Mouse (Mus musculus) cerebral cortex, adult 2 months (tissue): ENCODE measurements around the gene Lmntd2.

Experiments used
- WGBS: fragments of 180-500 bp; shearing (Covaris S2); methylation state at CpG from one replicate; pipeline ENCODE4 v1.1.7; 2018; 5-methylcytosine and 5-hydroxymethylcytosine counted together

Gene Lmntd2

DNA sequence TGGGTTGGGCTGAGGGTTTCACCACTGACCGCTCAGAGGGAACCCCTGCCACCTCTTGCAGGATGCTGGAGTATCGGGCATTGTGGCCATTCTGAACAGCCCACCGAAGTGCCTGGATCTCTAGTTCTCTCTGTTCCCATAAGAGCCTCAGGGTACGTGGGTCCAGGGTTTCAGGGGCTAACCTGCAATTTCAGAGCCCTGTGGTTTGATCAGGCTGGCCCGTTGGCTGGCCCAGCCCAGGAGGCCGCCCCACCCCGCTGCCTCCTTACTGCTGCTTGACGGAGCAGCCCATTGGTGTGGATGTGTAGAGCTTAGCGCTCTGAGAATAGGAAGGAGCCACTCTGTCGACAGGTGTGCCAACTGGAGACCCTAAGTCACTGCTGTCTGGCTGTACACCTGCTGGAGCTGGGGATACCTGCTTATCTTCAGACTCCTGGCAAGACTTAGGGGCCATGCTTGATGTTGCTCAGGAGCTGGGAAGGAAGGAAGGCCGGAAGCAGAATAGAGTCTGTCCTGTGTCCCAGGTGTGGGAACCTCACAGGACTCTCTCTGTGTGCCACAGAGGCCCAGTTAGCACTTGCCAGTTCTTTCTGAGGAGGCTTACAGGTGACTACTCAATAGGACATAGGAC lies at the start of gene Lmntd2:
TSS of gene Lmntd2 (minus strand) at position 476 of the 631 bp plus-strand sequence.
- WGBS, result 96% methylated on average over 11 of the region's 11 CpGs

GRCm38 (mm10) chr7:141263640-141264039 lies 49.8 kb upstream of the Lmntd2 start:
- WGBS, result 91% methylated on average over 13 of the region's 13 CpGs

GRCm38 (mm10) chr7:141261480-141261879 lies 47.6 kb upstream of the Lmntd2 start:
- 88% methylated on average over 3 of the region's 3 CpGs for WGBS

GRCm38 (mm10) chr7:141256159-141256558 lies 42.3 kb upstream of the Lmntd2 start:
- 87% methylated on average over 10 of the region's 10 CpGs for WGBS

GRCm38 (mm10) chr7:141250486-141250885 lies 36.6 kb upstream of the Lmntd2 start:
- WGBS, result 75% methylated on average over 4 of the region's 4 CpGs

- 93% methylated on average over 10 of the region's 10 CpGs for WGBS
Observed at GRCm38 (mm10) chr7:141231551-141231950, 17.7 kb upstream of the Lmntd2 start.

DNA sequence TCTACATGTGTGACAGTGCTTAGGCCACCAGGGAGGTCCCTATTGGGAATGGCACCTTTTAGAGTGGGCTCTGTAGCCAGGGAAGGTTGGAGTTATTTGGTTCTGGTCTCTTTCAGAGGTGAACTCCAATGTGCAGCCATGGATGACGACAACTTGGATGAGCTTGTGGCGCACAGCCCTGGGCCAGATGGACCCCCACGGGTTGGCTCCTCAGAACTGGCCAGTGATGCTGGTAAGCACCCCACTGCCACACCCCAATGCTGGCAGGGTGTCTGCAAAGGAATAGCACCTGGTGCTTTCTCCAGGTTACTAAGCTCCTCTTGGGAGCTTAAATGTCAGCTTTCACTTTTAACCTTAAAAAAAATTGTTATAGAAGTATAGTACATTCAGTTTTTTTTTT lies 17.2 kb upstream of the Lmntd2 start:
- WGBS, result 76% methylated on average over 3 of the region's 3 CpGs

- WGBS, result 85% methylated on average over 4 of the region's 4 CpGs
Observed at GRCm38 (mm10) chr7:141230570-141230969, 16.7 kb upstream of the Lmntd2 start.

DNA sequence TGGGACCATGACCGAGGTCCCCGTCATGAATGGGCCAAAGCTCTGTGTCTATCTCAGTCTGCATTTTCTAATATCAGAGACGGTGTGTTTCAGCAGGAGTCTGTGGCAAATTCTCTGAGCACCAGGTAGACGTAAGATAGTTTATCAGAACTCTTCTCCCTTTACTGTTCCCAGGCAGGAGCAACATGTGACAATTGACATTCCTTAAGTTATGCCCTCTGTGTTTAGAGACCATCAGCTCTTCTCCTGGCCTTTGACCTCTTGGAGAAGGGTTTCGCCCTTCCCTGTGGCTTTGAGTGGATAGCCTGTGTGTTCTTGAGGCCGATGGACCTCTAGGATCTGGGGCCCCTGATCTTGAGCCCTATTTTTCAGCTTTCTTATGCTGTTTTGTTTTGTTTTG lies 15.8 kb upstream of the Lmntd2 start:
- 60% methylated on average over 6 of the region's 6 CpGs for WGBS

DNA sequence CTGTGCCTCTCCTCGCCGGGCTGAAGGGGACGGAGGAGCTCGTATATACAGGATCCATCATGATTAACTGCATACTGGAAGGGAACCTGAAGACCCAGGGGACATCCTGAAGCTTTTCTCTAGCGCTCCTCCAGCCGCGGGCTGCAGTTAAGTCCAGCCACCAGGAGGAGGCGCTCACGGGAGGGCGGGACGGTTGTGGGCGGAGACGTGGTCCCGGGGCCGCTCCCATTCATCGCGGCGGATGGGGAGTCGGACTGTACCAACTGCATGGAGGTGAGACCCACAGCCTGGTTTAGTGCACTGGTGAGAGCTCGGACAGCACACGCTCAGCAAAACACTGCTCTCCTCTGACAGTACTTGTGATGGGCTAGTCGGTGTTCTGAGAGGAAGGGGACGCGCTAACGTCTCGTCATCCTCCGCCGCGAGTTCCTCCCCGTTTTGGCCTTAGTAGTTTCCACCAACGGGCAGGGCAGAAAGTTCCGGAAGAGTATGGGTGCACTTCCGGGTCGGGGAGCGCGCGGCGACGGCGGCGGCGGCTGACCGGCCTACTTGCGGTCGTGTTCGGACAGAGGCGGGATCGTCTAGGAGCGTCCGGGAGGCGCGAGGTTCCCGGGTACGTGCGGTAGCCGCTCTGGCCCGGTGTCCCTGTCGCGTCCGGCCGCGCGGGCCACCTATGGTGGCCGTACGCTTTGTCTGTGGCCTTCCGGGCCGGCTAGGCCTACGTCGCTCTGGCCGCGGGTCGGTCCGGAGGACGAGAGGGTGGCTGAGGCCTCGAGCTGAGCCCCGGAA lies 14.6 kb upstream of the Lmntd2 start, which contains the start of gene Phrf1:
TSS of gene Phrf1 (plus strand) at position 506 of the 789 bp plus-strand sequence.
- under 1% methylated on average over 76 of the region's 76 CpGs for WGBS

GRCm38 (mm10) chr7:141227796-141228195 lies 13.9 kb upstream of the Lmntd2 start:
- WGBS, result 69% methylated on average over 4 of the region's 4 CpGs

DNA sequence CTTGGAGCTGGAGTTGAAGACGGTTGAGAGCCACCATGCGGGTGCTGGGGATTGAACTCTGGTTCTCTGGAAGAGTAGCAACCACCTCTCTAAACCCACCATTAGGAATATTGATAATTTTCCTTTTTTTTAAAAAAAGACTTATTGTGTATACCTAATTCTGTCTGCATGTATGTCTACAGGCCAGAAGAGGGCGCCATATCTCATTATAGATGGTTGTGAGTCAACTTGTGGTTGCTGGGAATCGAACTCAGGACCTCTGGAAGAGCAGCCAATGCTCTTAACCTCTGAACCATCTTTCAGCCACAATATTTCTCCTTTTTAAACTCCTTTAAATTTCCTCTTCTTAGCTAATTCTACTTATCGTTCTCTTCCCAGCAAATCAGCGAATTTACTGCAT lies 12.7 kb upstream of the Lmntd2 start:
- WGBS, result 83% methylated on average over 6 of the region's 6 CpGs

DNA sequence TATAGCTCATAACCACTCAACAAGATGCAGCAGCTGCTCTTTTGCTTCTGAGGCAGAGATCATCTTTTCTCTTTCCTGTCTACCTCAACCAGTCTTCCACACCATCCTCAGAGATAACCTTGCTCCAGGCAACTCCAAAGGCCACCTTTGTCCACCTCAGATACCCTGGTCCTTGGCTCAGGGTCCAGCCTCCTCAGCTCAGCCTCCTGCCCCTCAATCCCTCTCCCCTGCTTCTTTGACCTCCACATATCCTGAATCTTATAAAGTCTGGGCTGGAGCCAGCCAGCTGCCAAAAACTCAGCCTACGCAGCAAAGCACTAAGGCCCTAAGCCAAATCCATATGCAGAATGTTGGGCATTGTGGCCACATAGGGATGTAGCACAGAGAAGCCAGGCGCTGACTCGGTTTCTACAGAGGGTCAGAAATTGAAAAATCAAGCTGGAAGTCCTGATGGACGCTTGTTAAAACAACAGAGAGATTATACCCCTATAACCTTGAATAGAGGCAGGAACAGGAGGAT lies 8.9 kb upstream of the Lmntd2 start:
- WGBS, result 82% methylated on average over 4 of the region's 4 CpGs

GRCm38 (mm10) chr7:141222126-141222467 lies 8.2 kb upstream of the Lmntd2 start:
- WGBS, result 7% methylated on average over 8 of the region's 8 CpGs

DNA sequence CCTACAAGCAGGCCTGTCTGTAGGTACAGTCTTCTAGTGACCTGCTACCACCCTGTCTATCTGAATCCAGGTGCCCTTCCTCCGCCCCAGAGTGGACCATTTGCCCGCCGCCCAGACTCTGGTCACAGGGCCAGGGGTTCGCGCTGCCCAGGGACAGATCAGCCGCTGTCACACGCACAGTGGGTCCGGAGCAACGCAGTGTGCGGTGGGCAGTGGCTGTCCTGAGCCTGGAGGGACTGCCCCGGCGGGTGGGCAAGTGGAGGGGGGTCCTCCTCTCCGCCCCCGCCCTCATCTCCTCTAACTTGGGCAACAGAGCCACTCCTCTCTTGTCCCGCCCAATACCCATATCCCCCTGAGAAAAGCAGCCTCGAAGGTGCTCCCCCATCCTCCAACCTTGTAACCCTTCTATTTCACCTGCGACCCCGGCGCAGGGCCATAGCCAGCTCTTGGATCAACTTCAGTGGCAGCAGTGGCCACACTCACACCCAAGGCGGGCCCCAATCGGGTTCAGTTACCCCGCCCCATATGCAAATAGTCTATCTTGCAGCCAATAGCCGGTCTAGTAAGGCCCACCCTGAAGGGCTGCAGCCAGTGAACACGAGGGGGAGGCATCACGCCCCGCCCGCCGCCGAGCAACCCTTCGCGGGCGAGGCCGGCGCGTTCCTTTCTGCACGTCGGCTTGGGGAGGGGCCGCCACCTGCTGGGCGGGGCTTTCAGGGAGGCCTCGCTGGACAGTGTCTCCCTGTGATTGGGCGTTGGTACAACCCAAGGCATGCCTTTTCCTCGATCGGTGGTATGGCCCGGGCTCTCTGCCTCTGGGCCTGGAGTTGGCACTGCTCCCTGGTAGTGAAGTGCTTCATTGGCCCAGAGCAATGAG lies 7.6 kb upstream of the Lmntd2 start:
- 12% methylated on average over 44 of the region's 44 CpGs for WGBS

DNA sequence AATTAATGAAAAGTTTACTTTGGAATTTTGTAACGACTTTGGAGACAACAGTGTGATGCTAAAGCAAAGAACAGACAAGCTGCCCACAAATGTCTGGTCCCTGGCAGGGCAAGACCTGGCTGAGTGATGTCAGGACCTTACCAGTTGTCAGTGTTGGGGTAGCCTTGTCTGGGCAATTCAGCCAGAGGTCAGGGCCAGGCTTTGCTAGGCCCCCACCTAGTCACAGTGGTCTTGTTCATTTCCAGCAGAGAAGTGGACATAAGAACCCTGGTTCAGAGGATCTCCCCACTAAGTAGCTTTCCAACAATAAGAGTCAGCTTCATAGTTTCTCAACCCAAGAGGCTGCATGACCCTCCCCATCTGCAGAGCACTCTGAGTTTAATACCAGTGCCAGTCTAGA lies 6.5 kb upstream of the Lmntd2 start:
- 74% methylated on average over 1 of the region's 1 CpGs for WGBS

GRCm38 (mm10) chr7:141219558-141220099 lies 5.7 kb upstream of the Lmntd2 start:
- WGBS, result 100% methylated on average over 1 of the region's 1 CpGs

GRCm38 (mm10) chr7:141218557-141219133 lies 4.8 kb upstream of the Lmntd2 start:
- 97% methylated on average over 5 of the region's 5 CpGs for WGBS

- 79% methylated on average over 3 of the region's 3 CpGs for WGBS
Observed at GRCm38 (mm10) chr7:141218141-141218540, 4.3 kb upstream of the Lmntd2 start.

DNA sequence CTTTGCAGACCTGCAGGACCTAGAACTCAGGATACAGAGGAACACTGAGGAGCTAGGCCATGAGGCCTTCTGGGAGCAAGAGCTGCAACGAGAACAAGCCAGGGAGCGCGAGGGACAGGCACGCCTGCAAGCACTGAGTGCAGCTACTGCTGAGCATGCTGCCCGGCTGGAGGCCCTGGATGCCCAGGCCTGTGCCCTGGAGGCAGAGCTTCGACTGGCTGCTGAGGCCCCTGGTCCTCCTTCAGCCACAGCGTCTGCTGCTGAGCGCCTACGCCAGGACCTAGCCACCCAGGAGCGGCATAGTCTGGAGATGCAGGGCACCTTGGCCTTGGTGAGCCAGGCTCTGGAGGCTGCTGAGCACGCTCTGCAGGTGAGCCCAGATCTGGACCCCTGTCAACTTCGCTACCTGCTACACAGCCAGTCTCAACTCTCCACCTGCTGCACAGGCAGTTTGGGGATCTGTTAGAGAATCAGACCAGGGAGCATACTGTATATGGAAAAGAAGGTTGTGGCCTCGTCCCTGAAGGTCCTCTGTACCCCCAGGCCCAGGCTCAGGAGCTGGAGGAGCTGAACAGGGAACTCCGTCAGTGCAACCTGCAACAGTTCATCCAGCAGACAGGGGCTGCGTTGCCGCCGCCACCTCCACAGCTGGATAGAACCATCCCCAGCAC lies 3.6 kb upstream of the Lmntd2 start:
- 98% methylated on average over 17 of the region's 17 CpGs for WGBS

- 94% methylated on average over 11 of the region's 11 CpGs for WGBS
Observed at GRCm38 (mm10) chr7:141216894-141217293, 3.0 kb upstream of the Lmntd2 start.
